ENCODE assay signal across 17 mouse cellular contexts in the genomic region with DNA sequence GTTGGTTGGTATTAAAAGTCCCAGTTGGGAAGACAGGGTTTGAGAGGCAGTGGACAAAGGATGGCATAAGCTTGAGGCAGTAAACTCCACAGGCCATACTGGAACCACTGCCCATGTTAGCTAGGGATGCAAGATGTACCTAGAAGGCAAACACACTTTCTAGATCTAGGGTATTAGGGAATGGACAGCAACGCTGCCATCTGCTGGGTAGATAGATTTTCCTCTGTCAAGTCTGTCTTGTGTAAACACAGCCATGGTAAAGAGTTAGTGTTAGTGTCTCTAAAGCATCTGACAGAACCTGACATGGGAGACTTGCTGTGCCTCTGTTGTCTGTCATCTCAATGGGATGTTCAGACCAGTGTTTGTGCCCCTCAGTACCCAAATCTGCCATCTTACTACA.
A peak's percentile ranks its signal among the peaks of the same experiment; 100 is the strongest.
DNase-seq lines count a peak whose midpoint lies in the region; ATAC-seq and TF ChIP-seq lines count a peak whose summit lies in the region.
"Had no signal": no experiment of that assay in that cellular context is flagged by ENCODE, and none has a peak within 500 bp of the region (broad histone marks: within the 10 kb centered on the region; RNA-seq: fewer than 3 reads in every experiment).

No protein-coding gene starts in this region.

- WGBS in intestine, postnatal 0 days: 54% methylated on average over 1 of the region's 1 CpGs
- 49% methylated on average over 1 of the region's 1 CpGs for WGBS in intestine, embryonic 15.5 days
- WGBS in liver, postnatal 0 days (ENCODE audit: insufficient replicate concordance): 52% methylated on average over 1 of the region's 1 CpGs
- WGBS in hindbrain, embryonic 10.5 days: 63% methylated on average over 1 of the region's 1 CpGs

- H3K27me3 ChIP-seq in intestine, postnatal 0 days (replicated peaks; ENCODE audit: control insufficient read depth, insufficient read depth, low read length): no peaks in the 10 kb centered on the region
- no peaks in the 10 kb centered on the region for H3K27me3 ChIP-seq in intestine, embryonic 15.5 days (replicated peaks)
- no peaks in the 10 kb centered on the region for H3K27me3 ChIP-seq in liver, postnatal 0 days (ENCODE audit: insufficient read depth, low read length)
- no peaks in the 10 kb centered on the region for H3K27me3 ChIP-seq in hindbrain, embryonic 10.5 days (ENCODE audit: insufficient read depth, poor library complexity, severe bottlenecking)
- H3K27me3 ChIP-seq: embryonic facial prominence, embryonic 13.5 days; forebrain, embryonic 13.5 days; heart, embryonic 13.5 days; limb, embryonic 12.5 days had no signal

- no peak overlapping the region for H3K4me2 ChIP-seq in intestine, postnatal 0 days (replicated peaks; ENCODE audit: low read depth)
- H3K4me2 ChIP-seq in intestine, embryonic 15.5 days (replicated peaks): no peak overlapping the region
- H3K4me2 ChIP-seq in liver, postnatal 0 days (ENCODE audit: low read depth, low read length): no peak overlapping the region
- H3K4me2 ChIP-seq: embryonic facial prominence, embryonic 13.5 days; forebrain, embryonic 13.5 days; heart, embryonic 13.5 days; limb, embryonic 12.5 days had no signal

- TF ChIP-seq CTCF in intestine, postnatal 0 days (IDR thresholded peaks at IDR 0.05; ENCODE audit: low read depth): peak; percentile 25; the same call in 1 of the 2 replicates
- peak; percentile 24; the same call in 1 of the 2 replicates for TF ChIP-seq CTCF in liver, postnatal 0 days (IDR thresholded peaks at IDR 0.05; ENCODE audit: low read depth)

- H3K27ac ChIP-seq in intestine, postnatal 0 days (ENCODE audit: low read depth, low read length): no peak overlapping the region
- no peak overlapping the region for H3K27ac ChIP-seq in intestine, embryonic 15.5 days
- no peak overlapping the region for H3K27ac ChIP-seq in liver, postnatal 0 days (ENCODE audit: low read depth)
- no peak overlapping the region for H3K27ac ChIP-seq in hindbrain, embryonic 10.5 days
- H3K27ac ChIP-seq: embryonic facial prominence, embryonic 13.5 days; forebrain, embryonic 13.5 days; heart, embryonic 13.5 days; limb, embryonic 12.5 days had no signal

- no peak for TF ChIP-seq EP300 in liver, postnatal 0 days (IDR thresholded peaks at IDR 0.05; ENCODE audit: low read depth)

- H3K9ac ChIP-seq in intestine, postnatal 0 days (ENCODE audit: low read depth, low read length): no peak overlapping the region
- H3K9ac ChIP-seq in intestine, embryonic 15.5 days: no peak overlapping the region
- H3K9ac ChIP-seq in liver, postnatal 0 days (replicated peaks): no peak overlapping the region
- H3K9ac ChIP-seq: embryonic facial prominence, embryonic 13.5 days; forebrain, embryonic 13.5 days; heart, embryonic 13.5 days; limb, embryonic 12.5 days had no signal

- H3K9me3 ChIP-seq in intestine, postnatal 0 days (ENCODE audit: control insufficient read depth): no peaks in the 10 kb centered on the region
- no peaks in the 10 kb centered on the region for H3K9me3 ChIP-seq in intestine, embryonic 15.5 days
- no peaks in the 10 kb centered on the region for H3K9me3 ChIP-seq in liver, postnatal 0 days (ENCODE audit: low read length)
- H3K9me3 ChIP-seq in hindbrain, embryonic 10.5 days: no peaks in the 10 kb centered on the region
- H3K9me3 ChIP-seq: embryonic facial prominence, embryonic 13.5 days; forebrain, embryonic 13.5 days; heart, embryonic 13.5 days; limb, embryonic 12.5 days had no signal

- peak; percentile 7 for DNase-seq in adrenal gland, postnatal 10 days
- DNase-seq in adrenal gland, postnatal 4 days (ENCODE audit: low spot score in 2 of 2): no peak
- no peak for DNase-seq in liver, postnatal 0 days
- no peak for DNase-seq in liver
- DNase-seq in kidney, postnatal 10 days: peak; percentile 34
- no peak for DNase-seq in hindbrain, embryonic 10.5 days (ENCODE audit: low spot score)
- DNase-seq: cerebellum, adult 9-10 months; right cerebral cortex, postnatal 4 days; thymus, postnatal 25 days had no signal

- H3K4me3 ChIP-seq in intestine, postnatal 0 days (ENCODE audit: low read depth, low read length): no peak overlapping the region
- no peak overlapping the region for H3K4me3 ChIP-seq in intestine, embryonic 15.5 days (replicated peaks)
- H3K4me3 ChIP-seq in liver, postnatal 0 days (ENCODE audit: low read depth, low read length): no peak overlapping the region
- H3K4me3 ChIP-seq in hindbrain, embryonic 10.5 days: no peak overlapping the region
- H3K4me3 ChIP-seq: embryonic facial prominence, embryonic 13.5 days; forebrain, embryonic 13.5 days; heart, embryonic 13.5 days; limb, embryonic 12.5 days; myocyte had no signal

- no peaks in the 10 kb centered on the region for H3K4me1 ChIP-seq in intestine, postnatal 0 days (replicated peaks; ENCODE audit: control insufficient read depth, insufficient read depth, low read length)
- no peaks in the 10 kb centered on the region for H3K4me1 ChIP-seq in intestine, embryonic 15.5 days (replicated peaks)
- H3K4me1 ChIP-seq in liver, postnatal 0 days (ENCODE audit: insufficient read depth): no peaks in the 10 kb centered on the region
- H3K4me1 ChIP-seq in hindbrain, embryonic 10.5 days (replicated peaks): no peaks in the 10 kb centered on the region
- H3K4me1 ChIP-seq: embryonic facial prominence, embryonic 13.5 days; forebrain, embryonic 13.5 days; heart, embryonic 13.5 days; limb, embryonic 12.5 days had no signal

- no peak for ATAC-seq in intestine, postnatal 0 days
- ATAC-seq in intestine, embryonic 15.5 days: no peak
- ATAC-seq in liver, postnatal 0 days: no peak
- ATAC-seq: forebrain, embryonic 13.5 days; hindbrain, embryonic 16.5 days had no signal

- no peaks in the 10 kb centered on the region for H3K36me3 ChIP-seq in intestine, postnatal 0 days (ENCODE audit: control insufficient read depth, insufficient read depth)
- H3K36me3 ChIP-seq in intestine, embryonic 15.5 days: no peaks in the 10 kb centered on the region
- H3K36me3 ChIP-seq in liver, postnatal 0 days (replicated peaks; ENCODE audit: insufficient read depth, low read length): no peaks in the 10 kb centered on the region
- no peaks in the 10 kb centered on the region for H3K36me3 ChIP-seq in hindbrain, embryonic 10.5 days
- H3K36me3 ChIP-seq: embryonic facial prominence, embryonic 13.5 days; heart, embryonic 13.5 days; limb, embryonic 12.5 days had no signal

Comparison
In these comparisons a context has a peak if more than half of its experiments do, and no peak if none do; other contexts are left out.
1. DNase-seq: peak in adrenal gland, postnatal 10 days (single experiment) and kidney, postnatal 10 days (single experiment); none in adrenal gland, postnatal 4 days (0 of 2), liver, postnatal 0 days (single experiment), liver (single experiment) and hindbrain, embryonic 10.5 days (single experiment).